Mouse (Mus musculus) neural tube, embryonic 12.5 days (tissue): ENCODE data around the gene Pld3. TPM values are rescaled to one million over a fixed set of nuclear protein-coding genes. Genes with fewer than 3 reads are reported as not detected.
A peak's percentile ranks its signal among the peaks of the same experiment; 100 is the strongest.

ENCODE experiments used
- ATAC-seq: fragments of 200-750 bp; cut with Nextera tagmentation; 2 replicates; pipeline ENCODE4 v1.8.0; 2017; ENCODE audit warnings: low read depth, mild to moderate bottlenecking, moderate TSS enrichment, moderate library complexity; ENCODE audit not compliant: low FRiP score
- H3K27ac ChIP-seq: fragments of 300-500 bp; sonication (generic); 2 replicates; pipeline ENCODE4 v1.5.1; 2016
- H3K27me3 ChIP-seq: fragments of 300-500 bp; sonication (generic); replicated peaks from 2 replicates; pipeline ENCODE4 v1.6.1; 2016; ENCODE audit warnings: mild to moderate bottlenecking
- H3K36me3 ChIP-seq: fragments of 300-500 bp; sonication (generic); 2 replicates; pipeline ENCODE4 v1.6.1; 2016; ENCODE audit warnings: mild to moderate bottlenecking
- H3K4me1 ChIP-seq: fragments of 300-500 bp; sonication (generic); 2 replicates; pipeline ENCODE4 v1.6.1; 2016
- H3K4me2 ChIP-seq: fragments of 300-500 bp; sonication (generic); replicated peaks from 2 replicates; pipeline ENCODE4 v1.6.1; 2016; ENCODE audit warnings: mild to moderate bottlenecking
- H3K4me3 ChIP-seq: fragments of 300-500 bp; sonication (generic); 2 replicates; pipeline ENCODE4 v1.5.1; 2016
- H3K9ac ChIP-seq: fragments of 300-500 bp; sonication (generic); 2 replicates; pipeline ENCODE4 v1.6.1; 2016; ENCODE audit warnings: mild to moderate bottlenecking
- H3K9me3 ChIP-seq: fragments of 300-500 bp; sonication (generic); 2 replicates; pipeline ENCODE4 v1.6.1; 2016; ENCODE audit warnings: mild to moderate bottlenecking
- WGBS: fragments of 180-500 bp; shearing (Covaris S2); methylation state at CpG from one replicate; pipeline ENCODE4 v1.1.7; 2016; 5-methylcytosine and 5-hydroxymethylcytosine counted together
- polyA plus RNA-seq: library from polyadenylated mRNA; unstranded; fragments of >200 nt; fragmentation: Nextera tagmentation; extraction: Ambion mirVana; gene quantifications from 2 replicates; pipeline ENCODE4 v1.2.1, GENCODE M21; 2016

Gene Pld3
- polyA plus RNA-seq, 1 experiment from 2014 or later = 91.3 TPM

DNA sequence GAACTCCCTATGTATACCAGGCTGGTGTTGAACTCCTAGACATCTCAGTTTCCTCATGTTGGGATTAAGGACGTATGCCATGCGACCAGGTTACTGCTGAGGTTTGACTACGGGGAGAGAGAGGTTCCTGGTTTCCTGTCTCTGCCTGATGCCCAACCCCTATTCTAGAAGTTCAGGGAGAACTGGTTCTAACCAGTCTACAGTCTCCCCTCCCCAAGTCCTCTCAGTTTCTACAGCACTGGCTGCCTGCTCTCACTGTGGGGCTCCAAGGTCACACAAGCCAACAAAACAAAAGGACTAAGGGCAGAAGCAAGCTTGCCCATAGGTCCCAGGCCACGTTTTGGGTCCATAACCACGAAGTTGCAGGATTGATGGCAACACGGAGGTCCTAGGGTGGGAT, 3.4 kb downstream of the Pld3 start:
- Histone ChIP-seq H3K27me3 (no peaks in the 10 kb centered on the region), H3K4me2 (no peak overlapping the region), H3K9ac (no peak overlapping the region), H3K4me3 (no peak overlapping the region), H3K4me1 (peaks cover 11% of the 10 kb centered on the region), H3K27ac (no peak overlapping the region), H3K36me3 (no peaks in the 10 kb centered on the region), H3K9me3 (no peaks in the 10 kb centered on the region)
- ATAC-seq = no peak
- 81% methylated on average over 6 of the region's 6 CpGs for WGBS

DNA sequence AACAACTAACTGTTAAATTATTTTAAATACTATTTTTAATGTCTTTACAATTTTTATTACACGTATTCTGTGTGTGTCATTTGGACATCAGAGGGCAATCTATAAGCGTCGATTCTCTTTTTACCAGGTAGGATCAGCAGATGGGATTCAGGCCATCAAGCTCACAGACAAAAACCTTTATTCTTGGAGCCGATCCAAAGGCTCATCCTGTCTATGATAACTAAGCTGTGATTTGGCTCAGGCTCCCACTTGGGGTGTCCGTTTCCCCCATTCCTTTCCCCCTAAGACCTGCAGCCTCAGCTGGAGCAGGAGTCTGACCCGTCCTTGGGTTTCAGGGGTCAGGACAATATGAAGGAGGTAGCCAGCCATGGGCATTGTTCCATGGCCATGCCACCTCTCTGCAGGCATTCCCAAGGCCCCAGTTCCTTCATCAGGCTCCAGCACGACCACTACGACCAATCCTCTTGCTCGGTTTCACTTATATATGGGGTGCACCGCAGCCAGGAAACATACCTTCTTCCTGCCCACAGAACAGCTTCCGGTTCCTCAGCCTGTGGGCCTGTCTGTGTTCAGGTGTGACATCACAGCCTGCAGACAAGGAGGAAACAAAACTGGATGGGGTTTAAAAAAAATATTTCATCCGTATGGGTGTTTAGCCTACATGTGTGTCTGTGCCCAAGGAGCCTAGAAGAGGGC, 8.2 kb downstream of the Pld3 start:
- no peak for ATAC-seq
- H3K9ac ChIP-seq = no peak overlapping the region
- peaks cover 11% of the 10 kb centered on the region for H3K4me1 ChIP-seq
- no peaks in the 10 kb centered on the region for H3K27me3 ChIP-seq
- H3K9me3 ChIP-seq = no peaks in the 10 kb centered on the region
- no peak overlapping the region for H3K4me3 ChIP-seq
- H3K4me2 ChIP-seq = no peak overlapping the region
- 92% methylated on average over 12 of the region's 12 CpGs for WGBS
- H3K27ac ChIP-seq = no peak overlapping the region
- peaks cover 12% of the 10 kb centered on the region for H3K36me3 ChIP-seq

DNA sequence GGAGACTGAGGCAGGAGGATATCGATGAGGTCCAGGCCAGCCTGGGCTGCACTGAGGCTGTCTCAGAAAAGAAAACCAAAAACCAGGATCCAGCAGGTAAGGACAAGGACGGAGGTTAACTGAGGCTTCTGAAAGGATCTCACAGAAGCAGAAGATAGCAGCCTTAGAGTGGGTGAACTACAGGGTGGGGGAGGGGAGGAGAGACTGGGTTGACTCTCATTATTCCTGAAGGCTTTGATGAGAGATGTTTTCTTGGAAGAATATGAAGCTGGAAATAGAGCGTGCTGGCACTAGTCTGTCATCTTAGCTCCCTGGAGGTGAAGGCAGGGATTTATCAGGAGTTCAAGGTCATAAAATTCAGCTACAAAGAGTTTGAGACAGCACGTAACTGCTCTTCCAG, 9.2 kb downstream of the Pld3 start:
- no peaks in the 10 kb centered on the region for H3K27me3 ChIP-seq
- WGBS = 87% methylated on average over 4 of the region's 4 CpGs
- no peak overlapping the region for H3K9ac ChIP-seq
- H3K4me2 ChIP-seq = no peak overlapping the region
- peaks cover 11% of the 10 kb centered on the region for H3K4me1 ChIP-seq
- no peaks in the 10 kb centered on the region for H3K9me3 ChIP-seq
- H3K27ac ChIP-seq = no peak overlapping the region
- peaks cover 21% of the 10 kb centered on the region for H3K36me3 ChIP-seq
- H3K4me3 ChIP-seq = no peak overlapping the region
- ATAC-seq = no peak

DNA sequence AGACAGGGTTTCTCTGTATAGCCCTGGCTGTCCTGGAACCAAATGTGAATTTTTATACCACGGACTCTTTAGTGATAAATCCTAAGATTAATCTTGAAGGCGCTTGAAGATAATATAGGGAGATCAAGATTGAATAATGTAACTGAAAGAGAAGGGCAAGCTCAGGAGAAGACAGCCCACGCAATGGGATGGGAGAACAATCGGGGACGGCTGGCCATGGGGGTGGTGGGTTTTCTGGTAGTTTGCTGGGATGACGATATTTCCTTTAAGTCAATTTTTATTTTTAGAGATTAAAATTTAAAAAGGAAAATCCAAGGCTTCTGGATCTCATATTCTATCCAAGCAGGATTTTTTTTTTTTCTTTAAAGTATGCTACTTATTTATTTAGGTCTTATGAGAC, 10.0 kb downstream of the Pld3 start:
- Histone ChIP-seq H3K4me3 (peak overlapping the region; percentile 50), H3K4me2 (peak overlapping the region; percentile 74), H3K9me3 (no peaks in the 10 kb centered on the region), H3K27ac (no peak overlapping the region), H3K36me3 (peaks cover 23% of the 10 kb centered on the region), H3K27me3 (no peaks in the 10 kb centered on the region), H3K9ac (peak overlapping the region; percentile 65; the same call in 1 of the 2 replicates), H3K4me1 (peaks cover 11% of the 10 kb centered on the region)
- WGBS = 60% methylated on average over 6 of the region's 6 CpGs
- no peak for ATAC-seq

DNA sequence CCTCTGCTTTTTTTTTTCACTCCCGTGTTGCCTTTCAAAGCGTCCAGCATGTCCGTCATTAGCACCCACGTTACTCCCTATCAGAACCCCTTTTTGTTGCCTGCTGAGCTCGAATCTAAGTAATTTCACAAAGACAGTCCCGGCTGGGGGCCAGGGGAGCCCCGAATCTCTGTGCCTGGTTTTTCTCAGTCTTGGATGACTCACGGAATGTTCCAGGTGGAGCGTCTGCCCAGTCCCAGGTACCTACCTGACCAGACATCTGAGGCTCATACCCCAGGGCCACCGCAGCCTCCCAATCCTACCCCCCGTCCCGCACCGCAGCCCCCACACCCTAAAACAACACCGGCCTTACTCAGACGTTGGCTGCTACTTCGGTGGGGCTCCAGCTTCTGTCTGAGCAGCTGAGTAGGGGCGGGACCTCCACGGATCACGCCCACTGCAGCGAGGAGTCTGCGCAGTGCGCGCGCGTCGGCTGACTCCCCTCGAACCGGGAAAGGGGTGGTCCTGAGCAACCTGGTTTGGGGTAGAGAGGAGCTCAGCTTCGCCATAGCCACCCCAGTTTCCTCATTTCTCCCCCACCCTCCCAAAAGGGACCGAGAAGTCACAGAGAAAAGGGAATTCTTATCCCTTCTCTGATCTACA, 10.5 kb downstream of the Pld3 start:
- ATAC-seq = peak; percentile 92
- Histone ChIP-seq H3K4me1 (peaks cover 11% of the 10 kb centered on the region), H3K9me3 (no peaks in the 10 kb centered on the region), H3K9ac (peak overlapping the region; percentile 65), H3K27me3 (no peaks in the 10 kb centered on the region), H3K36me3 (peaks cover 26% of the 10 kb centered on the region), H3K4me3 (peak overlapping the region; percentile 50), H3K27ac (no peak overlapping the region), H3K4me2 (peak overlapping the region; percentile 74)
- WGBS = 4% methylated on average over 30 of the region's 30 CpGs

DNA sequence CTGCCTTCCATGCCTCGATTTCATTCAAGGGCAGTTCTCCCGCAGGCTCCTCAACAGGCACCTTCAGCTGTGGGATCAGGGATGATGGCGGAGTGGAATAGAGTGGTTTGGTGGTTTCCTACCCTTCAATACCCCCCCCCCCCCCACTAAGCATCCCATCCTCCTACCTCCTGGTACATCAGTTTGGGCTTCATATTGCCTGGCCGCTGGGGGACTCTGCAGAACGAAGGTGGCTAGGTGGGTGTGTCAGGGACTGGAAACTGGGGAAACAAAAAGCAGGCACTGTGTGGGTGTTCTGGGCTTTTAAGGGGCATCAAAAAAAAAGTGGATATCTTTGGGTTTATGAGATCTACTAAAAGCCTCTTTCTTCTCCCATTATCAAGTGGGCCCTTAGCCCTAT, 11.1 kb downstream of the Pld3 start:
- Histone ChIP-seq H3K27me3 (no peaks in the 10 kb centered on the region), H3K4me1 (peaks cover 11% of the 10 kb centered on the region), H3K27ac (no peak overlapping the region), H3K36me3 (peaks cover 31% of the 10 kb centered on the region), H3K9ac (peak overlapping the region; percentile 65), H3K4me2 (peak overlapping the region; percentile 74), H3K9me3 (no peaks in the 10 kb centered on the region), H3K4me3 (peak overlapping the region; percentile 50; the same call in 1 of the 2 replicates)
- no peak for ATAC-seq
- 69% methylated on average over 5 of the region's 5 CpGs for WGBS

DNA sequence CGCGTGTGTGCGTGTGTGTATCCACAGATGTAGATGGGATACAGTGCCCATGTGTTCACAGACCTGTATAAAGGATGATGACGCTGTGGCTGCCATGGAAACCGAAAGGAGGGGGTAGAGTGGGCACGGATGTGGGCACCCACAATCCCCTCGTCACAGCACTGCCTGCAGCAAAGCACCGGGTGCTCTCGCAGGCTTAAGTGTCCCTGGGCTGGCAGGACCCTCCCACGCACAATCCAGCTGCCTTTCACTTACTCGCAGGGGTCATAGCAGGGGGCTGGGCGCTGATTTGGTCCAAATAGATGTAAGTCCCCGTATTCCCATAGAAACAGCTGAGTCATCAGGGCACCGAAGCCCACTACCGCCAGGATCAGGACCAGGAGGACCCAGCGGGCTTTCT, 11.6 kb downstream of the Pld3 start:
- Histone ChIP-seq H3K4me3 (no peak overlapping the region), H3K36me3 (peaks cover 35% of the 10 kb centered on the region), H3K27ac (no peak overlapping the region), H3K9ac (0 out of 2 replicates have a peak overlapping the region, but pooled peaks have one; percentile 65), H3K9me3 (no peaks in the 10 kb centered on the region), H3K27me3 (no peaks in the 10 kb centered on the region), H3K4me2 (peak overlapping the region; percentile 74), H3K4me1 (peaks cover 11% of the 10 kb centered on the region)
- peak; percentile 25; the same call in 1 of the 2 replicates for ATAC-seq
- 78% methylated on average over 16 of the region's 16 CpGs for WGBS

DNA sequence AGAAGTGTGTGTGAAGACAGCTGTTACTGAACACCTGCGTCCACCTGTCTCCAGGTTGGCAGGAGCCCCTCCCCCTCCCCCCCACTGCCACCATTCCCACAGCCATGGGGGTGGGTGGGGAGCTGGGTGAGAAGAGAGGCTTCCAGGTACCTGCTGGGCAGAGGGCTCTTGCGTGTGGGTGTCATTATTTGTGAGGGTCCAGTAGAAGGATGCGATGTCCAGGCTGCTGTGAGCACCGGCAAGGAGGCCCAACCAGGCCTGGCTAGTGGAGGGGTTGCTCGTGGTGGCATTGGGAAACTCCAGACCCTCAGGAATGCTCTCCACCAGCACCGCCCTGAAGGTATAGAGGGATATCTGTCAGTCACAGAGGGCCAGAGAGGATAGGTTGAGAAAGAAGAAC, 12.1 kb downstream of the Pld3 start:
- H3K27me3 ChIP-seq = no peaks in the 10 kb centered on the region
- WGBS = 87% methylated on average over 6 of the region's 6 CpGs

DNA sequence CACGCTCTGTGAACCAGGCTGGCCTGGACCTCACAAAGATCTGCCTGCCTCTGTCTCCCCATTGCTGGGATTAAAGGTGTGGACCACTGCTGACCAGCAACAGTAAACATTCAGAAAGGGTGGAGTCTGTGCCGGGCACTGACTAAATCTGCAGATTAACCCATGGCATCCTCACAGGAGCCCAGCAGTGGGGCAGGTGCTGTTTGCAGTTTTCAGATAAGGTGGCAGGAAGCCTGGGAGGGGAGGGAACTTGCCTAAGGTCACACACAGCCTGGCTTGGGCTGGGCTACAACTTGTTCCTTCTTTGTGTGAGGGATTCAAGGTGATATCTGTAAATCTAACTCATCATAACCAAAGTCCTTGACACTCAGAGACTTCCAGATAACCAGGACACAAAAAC, 12.5 kb downstream of the Pld3 start:
- no peak for ATAC-seq
- WGBS = 85% methylated on average over 2 of the region's 2 CpGs
- Histone ChIP-seq H3K9me3 (no peaks in the 10 kb centered on the region), H3K9ac (no peak overlapping the region), H3K27me3 (no peaks in the 10 kb centered on the region), H3K36me3 (peaks cover 44% of the 10 kb centered on the region), H3K27ac (no peak overlapping the region), H3K4me1 (peaks cover 11% of the 10 kb centered on the region), H3K4me2 (no peak overlapping the region), H3K4me3 (no peak overlapping the region)

More for the DNA sequence above, 12.1 kb downstream of the Pld3 start:
- Histone ChIP-seq H3K4me1 (peaks cover 11% of the 10 kb centered on the region), H3K9ac (no peak overlapping the region), H3K4me3 (no peak overlapping the region), H3K36me3 (peaks cover 40% of the 10 kb centered on the region), H3K4me2 (0 out of 2 replicates have a peak overlapping the region, but pooled peaks have one; percentile 74), H3K27ac (no peak overlapping the region), H3K9me3 (no peaks in the 10 kb centered on the region)
- no peak for ATAC-seq

DNA sequence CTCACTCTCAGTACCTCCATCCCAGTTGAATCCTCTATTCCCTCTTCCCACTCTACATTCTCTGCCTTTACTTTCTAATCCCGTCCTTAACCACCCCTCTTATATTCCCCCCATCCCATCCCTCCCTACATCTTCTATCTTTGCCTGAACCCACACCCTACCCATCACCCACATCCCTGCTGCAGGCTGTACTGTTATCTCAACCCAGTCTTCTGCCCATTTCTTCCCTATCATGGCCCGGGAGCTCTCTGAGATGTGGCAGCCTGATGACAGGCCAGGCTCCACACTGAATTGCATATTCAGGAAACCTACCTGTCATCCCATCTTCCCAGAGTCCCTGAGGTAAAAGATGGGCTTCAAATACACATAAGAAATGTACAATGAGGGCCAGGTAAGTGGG, 14.2 kb downstream of the Pld3 start:
- H3K9ac ChIP-seq = no peak overlapping the region
- WGBS = 93% methylated on average over 2 of the region's 2 CpGs
- H3K4me2 ChIP-seq = no peak overlapping the region
- no peak overlapping the region for H3K27ac ChIP-seq
- H3K4me3 ChIP-seq = no peak overlapping the region
- H3K36me3 ChIP-seq = peaks cover 55% of the 10 kb centered on the region
- H3K4me1 ChIP-seq = peaks cover 11% of the 10 kb centered on the region
- no peak for ATAC-seq
- H3K27me3 ChIP-seq = no peaks in the 10 kb centered on the region
- no peaks in the 10 kb centered on the region for H3K9me3 ChIP-seq

DNA sequence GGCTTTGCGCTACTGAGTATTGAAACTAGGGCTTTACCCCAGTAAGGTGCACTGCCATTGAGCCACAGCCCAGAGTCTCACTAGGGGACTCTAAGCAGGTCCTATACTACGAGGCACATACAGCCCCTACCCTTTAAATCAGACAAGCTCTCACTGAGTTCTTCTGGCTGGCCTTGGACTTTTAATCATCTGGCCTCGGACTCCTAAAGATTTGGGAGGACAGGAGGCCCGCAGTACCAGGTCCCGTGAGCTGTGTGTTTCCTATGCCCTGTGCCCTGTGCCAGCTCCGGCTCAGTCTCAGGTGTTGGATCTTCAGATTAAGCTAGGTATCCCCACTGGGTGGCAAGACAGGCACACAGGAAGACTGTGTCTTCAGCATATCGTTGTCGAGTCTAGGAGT, 15.0 kb downstream of the Pld3 start:
- Histone ChIP-seq H3K4me3 (no peak overlapping the region), H3K4me2 (no peak overlapping the region), H3K27ac (no peak overlapping the region), H3K36me3 (peaks cover 63% of the 10 kb centered on the region), H3K4me1 (peaks cover 11% of the 10 kb centered on the region), H3K9ac (no peak overlapping the region), H3K27me3 (no peaks in the 10 kb centered on the region), H3K9me3 (no peaks in the 10 kb centered on the region)
- WGBS = 81% methylated on average over 8 of the region's 8 CpGs
- no peak for ATAC-seq

DNA sequence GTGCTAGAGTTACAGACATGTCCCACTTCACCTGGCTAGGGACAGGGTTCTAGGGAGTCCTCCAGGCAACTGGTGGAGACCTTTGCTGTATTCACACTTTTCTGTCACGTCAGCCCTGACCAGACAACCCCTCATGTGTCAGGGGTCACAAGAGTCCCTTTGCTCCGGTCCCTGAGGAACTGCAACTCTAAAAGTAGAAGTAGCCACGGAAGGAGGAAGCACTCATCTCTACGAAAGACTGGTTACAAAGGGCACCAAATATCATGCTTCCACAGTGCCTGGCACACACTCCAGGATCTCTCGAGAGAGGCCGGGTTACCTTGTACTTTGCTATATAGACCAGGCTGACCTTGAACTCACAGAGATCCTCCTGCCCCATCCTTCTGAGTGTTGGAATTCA, 16.4 kb downstream of the Pld3 start:
- H3K9ac ChIP-seq = no peak overlapping the region
- H3K4me1 ChIP-seq = peaks cover 8% of the 10 kb centered on the region
- H3K9me3 ChIP-seq = no peaks in the 10 kb centered on the region
- H3K4me3 ChIP-seq = no peak overlapping the region
- WGBS = 95% methylated on average over 6 of the region's 6 CpGs
- no peaks in the 10 kb centered on the region for H3K27me3 ChIP-seq
- H3K36me3 ChIP-seq = peaks cover 75% of the 10 kb centered on the region
- ATAC-seq = no peak
- no peak overlapping the region for H3K4me2 ChIP-seq
- no peak overlapping the region for H3K27ac ChIP-seq

DNA sequence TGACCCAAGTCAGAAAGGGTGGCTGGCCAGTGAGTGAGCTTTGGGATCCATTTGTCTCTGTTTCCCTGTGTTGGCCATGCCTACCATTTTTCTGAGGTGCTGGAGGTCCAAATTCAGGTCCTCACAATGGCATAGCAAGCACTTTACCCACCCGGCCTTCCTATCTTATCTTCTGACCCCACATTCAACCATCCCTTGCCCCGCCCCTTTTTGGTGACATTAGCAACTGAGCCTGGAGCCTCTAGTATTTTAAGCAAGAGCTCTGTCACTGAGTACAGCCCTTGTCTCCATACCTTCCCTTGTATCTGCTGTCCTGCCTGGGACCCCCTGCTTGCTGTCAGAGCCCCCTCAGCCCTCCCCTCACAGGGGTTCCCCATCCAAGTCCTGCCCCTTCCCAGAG, 17.6 kb downstream of the Pld3 start:
- Histone ChIP-seq H3K9ac (no peak overlapping the region), H3K4me2 (no peak overlapping the region), H3K4me3 (no peak overlapping the region), H3K4me1 (no peaks in the 10 kb centered on the region), H3K9me3 (no peaks in the 10 kb centered on the region), H3K27me3 (no peaks in the 10 kb centered on the region), H3K27ac (no peak overlapping the region), H3K36me3 (peaks cover 81% of the 10 kb centered on the region)
- ATAC-seq = no peak
- 95% methylated on average over 2 of the region's 2 CpGs for WGBS
